Mouse (Mus musculus): ENCODE results near the gene Rnf8.
A peak's percentile ranks its signal among the peaks of the same experiment; 100 is the strongest.
"Not testable (repeated sequence)": the region's sequence is repeated elsewhere in the genome, so short reads cannot be mapped to it uniquely, and the experiment has no call there.

Rnf8 gene

GRCm38 (mm10) chr17:29614115-29615023, at the start of gene Rnf8, which contains the start of gene Gm28043:
Rnf8 (plus strand) TSS chr17:29614790.
Gm28043 (plus strand) TSS chr17:29614876.
- DNase-seq (ENCODE audit: low spot score in 2 of 2) = peak; percentile 86 to 93

GRCm38 (mm10) chr17:29565521-29565920, 49.1 kb upstream of the Rnf8 start:
- no peak for DNase-seq (ENCODE audit: low spot score in 2 of 2)

GRCm38 (mm10) chr17:29568435-29568834, 46.2 kb upstream of the Rnf8 start:
- DNase-seq (ENCODE audit: low spot score in 2 of 2) = no peak

- no peak for DNase-seq (ENCODE audit: low spot score in 2 of 2)
Observed at GRCm38 (mm10) chr17:29569831-29570230, 44.8 kb upstream of the Rnf8 start.

GRCm38 (mm10) chr17:29579579-29580126, 34.9 kb upstream of the Rnf8 start:
- DNase-seq (ENCODE audit: low spot score in 2 of 2) = no peak

- no peak for DNase-seq (ENCODE audit: low spot score in 2 of 2)
Observed at GRCm38 (mm10) chr17:29583569-29583968, 31.0 kb upstream of the Rnf8 start.

GRCm38 (mm10) chr17:29584306-29584705, 30.3 kb upstream of the Rnf8 start:
- no peak for DNase-seq (ENCODE audit: low spot score in 2 of 2)

- no peak for DNase-seq (ENCODE audit: low spot score in 2 of 2)
Observed at GRCm38 (mm10) chr17:29584737-29585136, 29.9 kb upstream of the Rnf8 start.

GRCm38 (mm10) chr17:29585446-29585845, 29.1 kb upstream of the Rnf8 start:
- no peak for DNase-seq (ENCODE audit: low spot score in 2 of 2)

GRCm38 (mm10) chr17:29586921-29587320, 27.7 kb upstream of the Rnf8 start:
- no peak for DNase-seq (ENCODE audit: low spot score in 2 of 2)

- no peak for DNase-seq (ENCODE audit: low spot score in 2 of 2)
Observed at GRCm38 (mm10) chr17:29589221-29589898, 25.2 kb upstream of the Rnf8 start.

- DNase-seq (ENCODE audit: low spot score in 2 of 2) = no peak
Observed at GRCm38 (mm10) chr17:29595891-29596770, 18.5 kb upstream of the Rnf8 start.

- no peak for DNase-seq (ENCODE audit: low spot score in 2 of 2)
Observed at GRCm38 (mm10) chr17:29596771-29597132, 17.8 kb upstream of the Rnf8 start.

- DNase-seq (ENCODE audit: low spot score in 2 of 2) = no peak
Observed at GRCm38 (mm10) chr17:29599051-29599450, 15.5 kb upstream of the Rnf8 start.

GRCm38 (mm10) chr17:29599537-29599936, 15.1 kb upstream of the Rnf8 start:
- DNase-seq (ENCODE audit: low spot score in 2 of 2) = no peak

GRCm38 (mm10) chr17:29601391-29601790, 13.2 kb upstream of the Rnf8 start:
- DNase-seq (ENCODE audit: low spot score in 2 of 2) = no peak

GRCm38 (mm10) chr17:29603283-29603682, 11.3 kb upstream of the Rnf8 start:
- peak; percentile 33 to 80 for DNase-seq (ENCODE audit: low spot score in 2 of 2)

GRCm38 (mm10) chr17:29613453-29613852, 1.1 kb upstream of the Rnf8 start:
- not testable (repeated sequence) for DNase-seq (ENCODE audit: low spot score in 2 of 2)

- DNase-seq (ENCODE audit: low spot score in 2 of 2) = no peak
Observed at GRCm38 (mm10) chr17:29615024-29615551, 498 bp downstream of the Rnf8 start.

GRCm38 (mm10) chr17:29615616-29616015, 1.0 kb downstream of the Rnf8 start:
- no peak for DNase-seq (ENCODE audit: low spot score in 2 of 2)

GRCm38 (mm10) chr17:29619231-29619630, 4.6 kb downstream of the Rnf8 start:
- DNase-seq (ENCODE audit: low spot score in 2 of 2) = no peak
